Mouse (Mus musculus): ENCODE data around the gene Bbc3. TPM values are rescaled to one million over a fixed set of nuclear protein-coding genes. Genes with fewer than 3 reads are reported as not detected.
"Not testable (repeated sequence)": the region's sequence is repeated elsewhere in the genome, so short reads cannot be mapped to it uniquely, and the experiment has no call there.

Bbc3 gene
- polyA plus RNA-seq (2012) = 226 and 291 TPM in 2 replicates

DNA sequence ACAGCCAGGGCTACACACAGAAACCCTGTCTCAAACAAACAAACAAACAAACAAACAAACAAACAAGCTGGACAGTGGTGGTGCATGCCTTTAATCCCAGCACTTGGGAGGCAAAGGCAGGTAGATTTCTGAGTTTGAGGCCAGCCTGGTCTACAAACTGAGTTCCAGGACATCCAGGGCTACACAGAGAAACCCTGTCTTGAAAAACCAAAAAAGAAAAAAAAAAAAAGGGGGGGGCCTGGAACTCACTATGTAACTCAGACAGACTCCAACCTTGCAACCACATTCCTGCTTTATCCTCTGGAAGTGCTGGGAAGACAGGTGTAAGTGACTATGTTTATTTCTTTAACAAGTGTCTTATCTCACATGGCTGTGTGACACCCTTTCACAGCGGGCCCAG lies at the start of gene Bbc3:
TSS of gene Bbc3 (plus strand) at position 301 of the 400 bp plus-strand sequence.
- TF ChIP-seq GATA1 (IDR thresholded peaks at IDR 0.05; ENCODE audit: low read length) = not testable (repeated sequence)

- TF ChIP-seq GATA1 (IDR thresholded peaks at IDR 0.05; ENCODE audit: low read length) = no peak
Measured at GRCm38 (mm10) chr7:16259110-16259590, 49.0 kb upstream of the Bbc3 start, which contains the start of gene C5ar1. Gene C5ar1 (minus strand): TSS chr7:16259540.

DNA sequence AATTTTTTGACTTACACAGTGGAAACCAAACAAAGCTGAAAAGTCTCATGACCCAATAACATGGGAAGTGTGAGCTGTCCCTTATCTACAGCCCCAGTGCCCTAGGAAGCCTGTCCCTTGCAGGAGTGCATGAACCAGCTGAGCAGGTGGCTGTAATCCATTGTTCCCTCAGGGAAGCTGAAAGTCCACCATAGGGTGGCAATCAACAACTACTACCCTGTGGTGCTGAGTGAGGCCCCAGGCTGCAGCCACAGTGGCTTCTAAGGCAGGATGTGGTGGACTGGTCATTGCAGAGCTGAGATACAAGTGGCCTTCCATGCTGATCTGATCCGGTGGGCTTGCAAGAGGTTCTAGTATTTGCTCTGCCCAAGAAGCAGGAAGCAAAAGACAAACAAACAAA lies 47.1 kb upstream of the Bbc3 start:
- TF ChIP-seq GATA1 (IDR thresholded peaks at IDR 0.05; ENCODE audit: low read length) = no peak

DNA sequence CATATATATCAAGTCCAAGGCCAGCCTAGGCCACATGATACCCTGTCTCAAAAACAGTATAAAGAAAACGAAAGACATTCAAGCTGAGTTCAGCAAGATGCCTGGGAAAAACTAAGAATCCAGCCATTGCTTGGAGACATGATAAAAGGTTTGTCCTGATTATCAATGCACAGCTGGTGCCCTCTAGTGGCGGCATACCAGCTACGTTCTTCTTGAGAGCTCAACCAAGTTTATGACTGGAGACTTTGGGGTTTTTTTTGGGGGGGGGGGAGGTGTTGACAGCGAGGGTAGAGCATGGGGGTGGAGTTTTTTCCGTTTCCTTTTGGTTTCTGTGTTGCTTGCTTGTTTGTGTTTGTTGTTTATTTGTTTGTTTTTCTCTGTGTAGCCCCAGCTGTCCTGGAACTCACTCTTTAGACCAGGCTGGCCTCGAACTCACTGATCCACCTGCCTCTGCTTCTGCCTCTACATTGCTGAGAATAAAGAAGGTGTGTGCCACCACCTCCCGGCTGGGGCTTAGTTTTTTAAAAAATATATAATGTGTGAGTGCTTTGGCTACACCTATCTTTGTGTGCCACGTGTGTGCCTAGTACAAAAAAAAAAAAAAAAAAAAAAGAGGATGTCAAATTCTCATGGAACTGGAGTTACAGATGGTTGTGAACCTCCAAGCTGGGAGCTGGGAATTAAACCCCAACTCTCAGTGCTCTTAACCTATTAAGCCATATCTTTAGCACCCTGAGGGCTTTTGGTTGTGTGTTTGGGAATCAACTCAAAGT lies 45.0 kb upstream of the Bbc3 start:
- TF ChIP-seq GATA1 (IDR thresholded peaks at IDR 0.05; ENCODE audit: low read length) = no peak

GRCm38 (mm10) chr7:16263843-16264242 lies 44.4 kb upstream of the Bbc3 start:
- TF ChIP-seq GATA1 (IDR thresholded peaks at IDR 0.05; ENCODE audit: low read length) = no peak

- TF ChIP-seq GATA1 (IDR thresholded peaks at IDR 0.05; ENCODE audit: low read length) = no peak
Measured at GRCm38 (mm10) chr7:16265856-16266255, 42.3 kb upstream of the Bbc3 start.

DNA sequence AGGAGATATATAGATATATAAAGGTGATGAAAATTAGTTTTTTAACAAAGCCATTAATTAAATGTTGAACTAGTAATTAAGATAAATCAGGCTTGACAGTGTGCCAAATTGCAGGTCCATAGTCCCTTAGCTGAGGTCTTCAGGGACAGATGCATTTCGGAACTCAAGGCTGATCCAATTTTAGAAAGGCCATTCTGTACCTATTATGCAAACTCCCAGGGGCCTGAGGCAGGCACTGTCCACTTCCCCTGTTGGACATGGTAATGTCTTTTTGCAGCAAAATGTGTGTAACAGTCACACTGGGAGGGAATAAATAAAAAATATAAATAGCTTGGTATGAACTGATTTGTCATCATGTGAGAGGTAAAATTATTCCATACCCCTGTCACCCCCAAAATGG lies 37.1 kb upstream of the Bbc3 start:
- TF ChIP-seq GATA1 (IDR thresholded peaks at IDR 0.05; ENCODE audit: low read length) = no peak

- no peak for TF ChIP-seq GATA1 (IDR thresholded peaks at IDR 0.05; ENCODE audit: low read length)
Measured at GRCm38 (mm10) chr7:16272681-16273080, 35.5 kb upstream of the Bbc3 start.

DNA sequence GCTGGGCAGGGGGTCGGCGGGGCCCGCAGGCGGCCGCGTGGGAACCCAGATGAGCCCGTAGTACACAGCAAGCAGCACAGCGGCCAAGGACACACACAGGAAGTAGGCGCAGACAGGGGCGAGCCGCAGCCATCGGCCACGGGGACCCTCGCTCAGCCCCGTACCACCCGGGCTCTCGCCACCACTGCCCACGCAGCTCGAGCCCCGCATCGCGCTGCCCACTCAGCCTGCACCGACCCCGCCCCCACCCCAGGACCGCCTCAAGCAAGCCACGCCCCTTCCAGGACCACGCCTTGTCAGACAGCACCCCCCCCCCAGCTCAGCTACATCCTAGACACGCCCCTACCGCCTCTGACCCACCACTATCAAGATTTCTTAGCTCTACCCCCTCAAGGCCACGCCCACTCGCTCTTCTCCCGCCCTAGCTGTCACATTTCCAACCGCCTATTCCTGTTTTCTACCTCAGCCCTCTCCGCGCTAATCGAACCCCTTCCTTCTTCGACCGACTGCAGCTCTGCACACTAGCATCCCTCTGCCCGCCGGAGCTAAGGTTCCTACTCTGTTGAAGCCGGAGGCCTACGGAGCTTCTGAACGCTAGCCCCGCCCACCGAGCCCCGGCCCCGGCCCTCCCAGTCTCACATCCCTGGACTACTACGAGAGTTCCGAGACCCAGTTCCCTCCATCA lies 35.0 kb upstream of the Bbc3 start, which contains the start of gene Inafm1:
TSS of gene Inafm1 (minus strand) at position 537 of the 685 bp plus-strand sequence.
- TF ChIP-seq GATA1 (IDR thresholded peaks at IDR 0.05; ENCODE audit: low read length) = no peak

DNA sequence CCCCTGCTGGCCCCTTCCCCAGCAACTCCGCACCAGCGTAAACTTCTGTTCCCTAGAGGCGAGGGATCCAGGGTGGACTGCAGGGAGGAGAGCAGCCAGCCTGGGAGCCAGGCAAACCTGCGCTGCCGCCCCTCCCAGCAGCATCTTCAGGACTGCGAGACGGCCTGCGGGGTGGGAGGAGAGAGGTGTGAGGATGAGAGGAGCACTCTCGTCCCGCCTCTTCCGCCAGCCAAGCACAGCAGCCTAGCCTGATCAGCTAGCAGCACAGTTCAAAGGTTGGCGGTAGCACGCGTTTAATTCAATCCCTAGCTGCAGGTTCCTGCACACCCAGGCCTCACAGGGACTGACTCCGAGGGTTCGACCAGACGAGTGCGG lies 34.4 kb upstream of the Bbc3 start:
- TF ChIP-seq GATA1 (IDR thresholded peaks at IDR 0.05; ENCODE audit: low read length) = no peak

GRCm38 (mm10) chr7:16274922-16275890 lies 33.0 kb upstream of the Bbc3 start:
- TF ChIP-seq GATA1 (IDR thresholded peaks at IDR 0.05; ENCODE audit: low read length) = no peak

DNA sequence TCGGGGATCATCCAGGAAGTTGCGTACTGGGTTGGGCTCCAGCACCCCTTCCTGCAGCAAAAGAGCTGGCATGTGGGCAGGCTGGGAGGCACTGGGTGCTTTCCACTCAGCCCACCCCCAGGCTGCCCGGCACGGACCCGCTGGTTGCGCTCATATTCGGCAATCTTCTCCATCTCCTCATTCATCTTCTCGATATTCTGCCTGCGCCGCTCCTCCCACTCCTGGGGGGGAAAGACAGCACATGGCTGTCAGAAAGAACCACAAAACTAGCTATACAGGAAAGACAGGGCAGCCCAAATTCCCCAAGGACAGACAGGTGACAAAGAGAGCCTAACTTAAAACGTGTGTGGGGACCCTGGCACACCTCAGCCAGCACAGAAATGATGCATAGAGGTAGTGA lies 27.5 kb upstream of the Bbc3 start:
- no peak for TF ChIP-seq GATA1 (IDR thresholded peaks at IDR 0.05; ENCODE audit: low read length)

GRCm38 (mm10) chr7:16282334-16282733 lies 25.9 kb upstream of the Bbc3 start:
- TF ChIP-seq GATA1 (IDR thresholded peaks at IDR 0.05; ENCODE audit: low read length) = no peak

GRCm38 (mm10) chr7:16284001-16284400 lies 24.2 kb upstream of the Bbc3 start:
- no peak for TF ChIP-seq GATA1 (IDR thresholded peaks at IDR 0.05; ENCODE audit: low read length)

- no peak for TF ChIP-seq GATA1 (IDR thresholded peaks at IDR 0.05; ENCODE audit: low read length)
Measured at GRCm38 (mm10) chr7:16284904-16285303, 23.3 kb upstream of the Bbc3 start.

Measured in G1E-ER4 (cell line).